Mouse (Mus musculus): ENCODE data around the gene Gm45618. TPM values are rescaled to one million over a fixed set of nuclear protein-coding genes. Genes with fewer than 3 reads are reported as not detected.

Gene Gm45618
- not detected for total RNA-seq (2023)

DNA sequence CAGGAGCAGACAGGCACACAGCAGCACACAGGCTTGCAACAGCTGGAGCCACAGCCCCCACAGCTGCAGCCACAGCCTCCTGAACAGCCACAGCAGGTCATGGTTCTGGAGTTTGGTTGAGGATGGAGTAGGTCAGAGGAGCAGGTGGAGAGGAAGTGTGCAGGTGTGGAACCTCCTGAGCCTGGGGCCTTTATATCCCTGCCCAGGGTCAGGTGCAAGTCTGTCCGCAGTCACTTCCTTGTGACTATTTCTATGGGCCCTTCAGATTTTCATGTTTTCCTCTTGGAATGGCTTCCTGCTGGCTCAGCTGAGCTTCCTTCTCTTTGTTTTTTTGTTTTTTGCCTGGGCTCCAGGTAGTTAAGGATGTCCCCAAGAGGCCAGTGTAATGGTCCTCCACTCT is at the start of gene Gm45618:
Gene Gm45618, minus strand, starts transcription at position 101 of the 400 bp plus-strand sequence.

DNA sequence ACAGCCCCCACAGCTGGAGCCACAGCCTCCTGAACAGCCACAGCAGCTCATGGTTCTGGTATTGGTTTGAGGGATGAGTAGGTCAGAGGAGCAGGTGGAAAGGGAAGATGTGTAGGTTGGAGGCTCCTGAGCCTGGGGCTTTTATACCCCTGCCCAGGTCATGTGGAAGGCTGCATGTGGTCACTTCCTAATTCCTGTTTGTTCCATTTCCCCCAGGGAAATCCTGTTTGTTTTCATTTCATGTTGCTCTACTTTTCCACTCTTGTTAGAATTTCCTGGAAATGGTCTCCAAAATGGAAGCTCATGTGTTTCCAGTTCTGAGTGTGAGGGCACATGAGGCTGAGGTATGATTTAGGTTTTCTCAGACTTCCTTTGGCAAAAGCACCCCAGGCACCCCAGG is 45.1 kb upstream of the Gm45618 start, which contains the start of gene Gm4553:
Gene Gm4553, minus strand, starts transcription at position 101 of the 400 bp plus-strand sequence.

GRCm38 (mm10) chr7:142157013-142157412 is 36.5 kb upstream of the Gm45618 start, which contains the start of gene Gm29735:
Gene Gm29735, minus strand, starts transcription at chr7:142157113.

GRCm38 (mm10) chr7:142144507-142144906 is 24.0 kb upstream of the Gm45618 start, which contains the start of gene Gm45337:
Gene Gm45337, minus strand, starts transcription at chr7:142144607.

DNA sequence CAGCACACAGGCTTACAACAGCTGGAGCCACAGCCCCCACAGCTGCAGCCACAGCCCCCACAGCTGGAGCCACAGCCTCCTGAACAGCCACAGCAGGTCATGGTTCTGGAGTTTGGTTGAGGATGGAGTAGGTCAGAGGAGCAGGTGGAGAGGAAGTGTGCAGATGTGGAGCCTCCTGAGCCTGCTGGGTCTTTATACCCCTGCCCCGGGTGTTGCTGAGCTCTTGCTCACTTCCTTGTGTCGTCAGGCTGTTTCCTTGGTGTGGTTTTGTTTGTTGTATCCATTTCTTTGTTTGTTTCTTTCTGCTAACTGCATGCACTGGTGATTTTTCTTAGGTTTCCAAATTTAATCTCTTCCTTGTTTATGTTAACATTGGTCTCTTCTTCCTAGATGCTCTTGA is 15.4 kb upstream of the Gm45618 start, which contains the start of gene Gm39115:
Gene Gm39115, minus strand, starts transcription at position 101 of the 400 bp plus-strand sequence.

DNA sequence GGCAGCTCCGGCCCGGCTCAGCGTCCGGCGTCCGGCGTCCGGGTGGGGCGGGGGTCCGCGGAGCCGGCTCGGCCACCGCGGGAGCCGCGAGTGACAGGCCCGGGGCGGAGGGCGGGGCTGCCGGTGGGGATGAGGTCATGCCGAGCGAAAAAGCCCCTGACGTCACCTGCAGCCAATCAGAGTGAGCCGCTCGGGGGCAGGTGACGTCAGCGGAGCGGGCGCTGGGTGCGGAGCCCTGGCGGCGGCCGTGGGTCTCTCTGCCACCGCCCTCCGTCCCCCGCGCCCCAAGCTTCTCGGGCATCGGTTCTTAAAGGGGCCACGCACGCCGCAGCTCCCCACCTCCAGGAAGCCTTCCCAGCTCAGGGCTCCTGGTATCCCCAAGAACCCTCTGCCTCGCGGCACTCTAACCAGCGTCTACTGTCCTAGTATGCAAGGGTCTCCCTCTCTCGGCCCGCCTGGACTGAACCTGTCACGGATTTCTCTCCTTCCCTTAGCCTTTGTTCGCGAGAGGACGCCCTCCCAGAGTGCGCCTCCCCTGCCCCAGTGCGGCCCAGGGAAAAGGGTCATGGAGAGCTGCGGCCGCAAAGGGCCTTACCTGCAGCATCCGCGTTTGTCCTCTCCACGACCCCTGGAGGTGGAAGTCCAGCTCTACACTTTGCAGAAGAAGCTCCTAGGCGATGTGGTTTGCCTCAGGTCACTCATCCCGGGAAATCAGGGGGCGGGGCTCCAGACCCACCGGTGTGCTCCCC is 25.2 kb downstream of the Gm45618 start, which contains the start of gene Dusp8:
Gene Dusp8, minus strand, starts transcription at position 661 of the 749 bp plus-strand sequence.

Other genes with a start within 250 kb of the Gm45618 start
- gene Tollip, start 202.2 kb downstream of the Gm45618 start, total RNA-seq (2023), result 10 to 100 TPM; 53.8 to 56.1 TPM
- gene Brsk2, start 171.0 kb downstream of the Gm45618 start, total RNA-seq (2023), result not detected
- 10 to 100 TPM; 30.0 to 32.4 TPM for gene Mob2, start 59.7 kb downstream of the Gm45618 start, total RNA-seq (2023)
- 1 to 10 TPM in 1 of 2 experiments, under 1 TPM in 1; 0.82 to 1.6 TPM for gene Dusp8, start 24.9 kb downstream of the Gm45618 start, total RNA-seq (2023)
- gene Gm39115, start 15.3 kb upstream of the Gm45618 start, total RNA-seq (2023), result not detected
- gene Gm45337, start 23.9 kb upstream of the Gm45618 start, total RNA-seq (2023), result not detected
- not detected for gene Gm29735, start 36.4 kb upstream of the Gm45618 start, total RNA-seq (2023)
- gene Gm4553, start 45.0 kb upstream of the Gm45618 start, total RNA-seq (2023), result not detected
- not detected for gene Krtap5-2, start 55.3 kb upstream of the Gm45618 start, total RNA-seq (2023)
- not detected for gene Gm10153, start 69.7 kb upstream of the Gm45618 start, total RNA-seq (2023)
- gene Krtap5-3, start 80.6 kb upstream of the Gm45618 start, total RNA-seq (2023), result not detected
- not detected for gene Gm7579, start 91.1 kb upstream of the Gm45618 start, total RNA-seq (2023)
- gene Krtap5-5, start 109.2 kb upstream of the Gm45618 start, total RNA-seq (2023), result not detected
- gene Gm40460, start 120.3 kb upstream of the Gm45618 start, total RNA-seq (2023), result not detected
- gene Gm2431, start 137.6 kb upstream of the Gm45618 start, total RNA-seq (2023), result not detected
- not detected for gene Gm4559, start 153.6 kb upstream of the Gm45618 start, total RNA-seq (2023)
- not detected for gene Krtap5-1, start 176.4 kb upstream of the Gm45618 start, total RNA-seq (2023)
- gene Krtap5-4, start 182.8 kb upstream of the Gm45618 start, total RNA-seq (2023), result not detected